Mouse (Mus musculus): Measurements from ENCODE around the gene Cxcl9. TPM values are rescaled to one million over a fixed set of nuclear protein-coding genes. Genes with fewer than 3 reads are reported as not detected.
A peak's percentile ranks its signal among the peaks of the same experiment; 100 is the strongest.
"Not testable (repeated sequence)": the region's sequence is repeated elsewhere in the genome, so short reads cannot be mapped to it uniquely, and the experiment has no call there.

Gene Cxcl9
- total RNA-seq (2014; fragmentation: Nextera tagmentation), result not detected in 2 replicates
- total RNA-seq (2017), result not detected in 2 replicates

DNA sequence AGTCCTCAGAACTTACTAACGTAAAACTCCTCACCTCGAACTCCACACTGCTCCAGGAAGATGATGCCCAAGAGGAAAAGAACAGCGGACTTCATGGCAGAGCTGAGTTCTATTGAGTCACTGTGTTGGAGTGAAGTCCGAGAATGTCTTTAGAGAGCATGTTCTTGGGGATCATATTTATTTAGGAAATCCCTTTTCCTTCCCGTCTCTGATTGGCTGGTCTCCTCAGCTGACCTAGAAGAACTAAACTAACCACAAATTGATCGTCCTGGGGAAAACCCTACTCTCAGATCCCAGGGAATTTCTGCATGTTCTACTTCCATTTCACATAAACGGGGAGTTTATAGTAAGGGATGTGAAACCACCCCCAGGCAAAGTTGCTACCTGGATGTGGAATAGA, at the start of gene Cxcl9:
Gene Cxcl9 (minus strand): TSS at position 151 of the 400 bp plus-strand sequence.
- no peak for ATAC-seq (replicated peaks; ENCODE audit: low FRiP score, low TSS enrichment, poor library complexity, severe bottlenecking)

DNA sequence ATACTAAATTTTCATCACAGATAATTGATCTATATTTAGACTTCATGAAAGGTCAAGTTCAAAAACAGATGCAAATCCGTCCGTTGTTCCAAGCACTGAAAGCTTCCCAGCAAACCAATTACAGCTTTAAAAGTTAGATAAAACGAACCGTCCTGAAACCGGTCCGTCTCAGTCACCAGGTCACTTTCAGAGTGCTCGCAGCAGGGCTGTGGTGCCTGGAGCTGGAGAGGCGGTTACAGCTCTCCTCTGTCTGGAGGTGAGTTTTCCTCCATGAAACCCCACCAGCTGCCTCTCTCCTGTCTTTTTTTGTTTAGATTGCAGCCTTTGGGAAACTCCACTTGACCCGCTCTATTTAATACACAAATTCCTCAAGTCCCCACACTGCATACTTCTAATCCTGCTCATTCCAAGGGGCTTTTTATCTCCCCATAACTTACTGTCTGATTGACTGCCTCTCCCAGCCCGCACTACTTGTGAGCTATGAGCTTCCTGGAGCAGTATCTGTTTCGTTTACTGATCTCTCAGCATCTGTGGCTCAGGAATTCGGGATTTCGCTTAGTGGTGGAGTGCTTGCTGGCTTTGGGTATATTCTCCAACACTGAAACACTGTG, 49.0 kb upstream of the Cxcl9 start:
- no peak for ATAC-seq (replicated peaks; ENCODE audit: low FRiP score, low TSS enrichment, poor library complexity, severe bottlenecking)

DNA sequence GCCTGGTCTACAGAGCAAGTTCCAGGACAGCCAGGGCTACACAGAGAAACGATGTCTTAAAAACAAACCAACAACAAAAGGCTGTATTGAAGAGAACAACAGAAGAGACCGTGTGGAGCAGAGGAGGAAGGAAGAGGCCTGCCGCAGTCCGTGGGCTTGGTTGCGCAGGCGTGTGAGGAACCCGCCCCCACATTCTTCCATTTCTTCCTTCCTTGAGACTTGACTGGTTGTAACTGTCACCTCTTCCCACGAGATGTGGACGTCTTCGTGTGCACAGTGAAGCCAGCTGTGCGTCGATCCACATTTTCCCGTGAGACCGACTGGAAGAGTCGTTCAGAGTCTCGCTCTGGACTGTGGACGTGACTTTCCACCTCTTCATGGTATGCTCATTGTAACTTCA, 47.5 kb upstream of the Cxcl9 start:
- peak; percentile 57 for ATAC-seq (replicated peaks; ENCODE audit: low FRiP score, low TSS enrichment, poor library complexity, severe bottlenecking)

DNA sequence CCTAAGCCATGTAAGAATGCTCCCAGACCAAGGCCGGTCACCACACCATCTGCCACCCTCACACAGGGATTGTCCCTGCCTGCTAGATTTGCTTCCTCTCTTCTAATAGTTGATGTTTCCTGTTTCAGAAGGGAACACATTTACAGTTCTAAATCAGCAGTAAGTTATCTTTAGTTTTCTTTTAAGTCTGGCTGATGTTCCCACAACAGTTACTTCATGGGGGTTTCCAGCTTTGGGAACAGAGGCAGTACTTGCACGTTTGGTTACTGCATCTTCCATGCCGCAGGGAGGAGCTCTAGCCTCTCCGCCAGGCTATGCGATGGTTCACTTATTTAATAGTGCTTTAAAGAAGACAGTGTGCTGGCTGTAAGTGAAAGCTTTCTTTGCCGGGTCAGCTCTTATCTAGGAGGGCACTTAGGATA, 46.9 kb upstream of the Cxcl9 start:
- peak; percentile 76 for ATAC-seq (replicated peaks; ENCODE audit: low FRiP score, low TSS enrichment, poor library complexity, severe bottlenecking)

DNA sequence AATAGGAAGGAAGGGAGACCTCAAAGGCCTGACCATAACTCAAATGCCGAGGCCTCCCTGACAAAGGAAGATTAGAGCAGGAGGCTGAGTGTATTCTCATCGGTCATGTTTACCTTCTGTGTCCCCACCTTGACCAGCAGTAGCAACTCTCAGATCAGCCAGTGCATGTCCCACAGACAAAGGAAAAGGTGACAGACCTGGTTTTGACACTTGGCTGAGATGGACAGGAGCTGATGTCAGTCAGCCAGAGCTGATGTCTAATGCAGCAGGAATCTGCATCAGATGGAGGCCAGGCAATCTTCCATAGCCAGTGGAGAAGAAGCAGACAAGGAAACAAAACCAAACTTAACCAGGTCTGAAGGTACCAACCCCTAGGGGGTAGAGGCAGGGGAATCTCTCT, 44.7 kb upstream of the Cxcl9 start:
- no peak for ATAC-seq (replicated peaks; ENCODE audit: low FRiP score, low TSS enrichment, poor library complexity, severe bottlenecking)

DNA sequence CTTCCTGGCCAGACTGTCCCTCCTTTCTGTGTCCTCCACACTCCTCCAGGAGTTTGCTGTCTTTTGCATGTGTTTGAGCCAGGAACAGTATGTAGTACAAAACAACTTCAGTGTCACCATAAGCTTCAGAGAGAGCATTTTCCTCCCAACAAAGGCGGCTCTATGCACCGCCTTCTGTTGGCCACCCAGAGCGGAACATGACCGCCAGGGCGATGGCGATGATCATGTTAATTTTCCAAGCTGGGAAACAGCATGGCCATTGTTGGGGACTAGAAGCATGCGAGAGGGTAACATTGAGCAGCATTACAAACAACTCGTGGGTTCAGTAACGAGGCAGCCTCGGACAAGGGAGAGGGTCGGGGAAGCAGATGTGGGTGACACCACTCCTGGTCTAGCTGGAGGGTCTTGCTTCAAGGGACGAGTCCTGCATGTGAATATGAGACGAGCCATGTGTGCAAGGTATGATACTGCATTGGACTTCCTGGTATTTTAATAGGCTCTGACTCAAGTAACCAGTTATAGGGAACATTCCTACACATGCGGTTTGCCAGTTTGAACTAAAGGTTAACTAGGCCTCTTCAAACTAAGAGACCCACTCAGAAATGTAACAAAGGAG, 43.6 kb upstream of the Cxcl9 start:
- no peak for ATAC-seq (replicated peaks; ENCODE audit: low FRiP score, low TSS enrichment, poor library complexity, severe bottlenecking)

DNA sequence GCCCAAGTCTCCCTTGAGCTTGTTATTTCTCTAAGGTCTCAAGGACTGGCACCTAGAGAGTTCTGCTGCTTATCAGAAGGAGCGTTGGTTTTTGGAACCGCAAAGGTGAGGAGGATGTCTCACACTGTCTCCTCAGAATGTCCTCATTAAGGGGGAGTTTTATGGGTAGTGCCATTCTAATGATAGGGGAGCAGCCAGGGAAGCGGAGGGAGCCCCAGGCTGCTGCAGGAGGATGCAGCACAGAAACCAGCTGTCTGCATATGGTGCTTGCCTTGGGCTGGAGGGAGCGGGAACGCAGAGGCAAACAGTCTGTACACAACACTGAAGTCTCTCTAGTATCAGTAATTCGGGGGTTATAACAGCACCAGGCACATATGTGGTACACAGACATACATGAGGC, 43.0 kb upstream of the Cxcl9 start:
- ATAC-seq (replicated peaks; ENCODE audit: low FRiP score, low TSS enrichment, poor library complexity, severe bottlenecking), result no peak

DNA sequence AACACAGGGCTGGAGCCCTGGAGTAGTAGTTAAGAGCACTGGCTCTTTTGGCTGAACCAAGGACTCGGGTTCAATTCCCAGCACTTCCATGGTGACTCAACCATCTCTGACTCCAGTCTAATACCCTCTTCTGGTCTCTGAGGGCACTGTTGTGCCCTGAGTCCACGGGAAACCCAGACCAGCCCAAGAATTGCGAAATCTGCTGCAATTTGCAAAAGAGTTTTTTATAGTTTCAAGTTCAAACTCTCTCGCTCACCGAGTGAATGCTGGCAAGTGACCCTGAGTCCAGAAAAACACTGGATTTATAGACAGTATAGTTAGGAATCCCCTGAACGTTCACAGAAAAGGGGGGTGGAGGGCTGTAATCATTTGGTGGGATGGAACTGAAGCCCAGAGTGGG, 42.5 kb upstream of the Cxcl9 start:
- no peak for ATAC-seq (replicated peaks; ENCODE audit: low FRiP score, low TSS enrichment, poor library complexity, severe bottlenecking)

DNA sequence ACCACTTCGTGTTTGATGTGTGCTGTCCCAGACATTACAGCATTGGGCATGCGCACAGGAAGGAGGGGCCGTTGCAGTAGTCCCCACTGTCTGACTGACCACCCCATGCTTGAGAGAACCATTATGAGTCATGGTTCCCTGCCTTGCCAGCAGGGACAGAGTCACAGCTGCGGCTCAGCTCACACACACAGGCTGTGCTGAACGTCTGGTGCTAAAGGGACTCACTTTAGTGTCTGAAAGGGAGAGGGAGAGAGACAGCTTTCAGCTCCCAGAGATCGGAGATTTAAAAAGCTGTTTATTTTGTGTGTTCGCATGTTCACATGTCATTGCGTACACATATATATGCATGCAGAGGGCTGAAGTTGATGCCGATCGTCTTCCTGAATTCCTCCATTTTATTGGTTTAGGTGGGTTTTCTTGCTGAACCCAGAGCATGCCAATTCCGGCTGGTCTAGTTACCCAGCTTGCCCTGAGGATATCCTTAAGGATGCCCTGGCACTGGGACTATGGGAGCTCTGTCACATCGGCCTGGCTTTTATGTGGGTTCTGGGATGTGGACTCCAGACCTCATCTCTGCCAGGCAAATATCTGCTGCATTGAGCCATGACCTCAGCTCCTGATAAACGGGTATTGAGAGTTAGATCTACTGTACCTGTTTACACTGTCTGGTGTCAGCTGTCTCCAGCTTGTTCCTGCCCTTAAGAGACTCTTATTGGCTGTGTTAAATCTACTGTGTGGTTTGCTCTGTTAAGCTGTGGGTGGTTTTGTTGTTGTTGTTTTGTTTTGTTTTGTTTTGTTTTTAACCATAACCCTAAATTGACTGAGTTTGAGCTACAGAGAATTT, 41.5 kb upstream of the Cxcl9 start:
- ATAC-seq (replicated peaks; ENCODE audit: low FRiP score, low TSS enrichment, poor library complexity, severe bottlenecking), result no peak

DNA sequence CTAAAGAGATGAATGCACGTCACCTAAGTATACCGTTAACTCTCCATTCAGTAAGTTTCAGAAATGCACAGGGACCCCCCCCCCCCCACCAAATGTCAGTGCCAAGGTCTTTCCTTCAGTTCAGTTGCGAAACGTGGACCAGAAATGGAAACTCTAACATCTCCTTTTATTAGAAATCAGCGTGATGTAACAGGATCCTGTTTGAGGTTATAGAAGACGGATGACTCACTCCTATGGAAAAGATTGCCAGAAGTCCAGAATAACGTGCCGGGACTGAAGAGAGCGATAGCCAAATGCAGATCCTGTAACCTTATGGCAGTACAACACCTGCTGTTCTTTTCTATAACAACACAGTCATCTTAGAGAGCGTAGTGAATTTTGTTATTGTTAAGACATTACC, 40.5 kb upstream of the Cxcl9 start:
- ATAC-seq (replicated peaks; ENCODE audit: low FRiP score, low TSS enrichment, poor library complexity, severe bottlenecking), result no peak

DNA sequence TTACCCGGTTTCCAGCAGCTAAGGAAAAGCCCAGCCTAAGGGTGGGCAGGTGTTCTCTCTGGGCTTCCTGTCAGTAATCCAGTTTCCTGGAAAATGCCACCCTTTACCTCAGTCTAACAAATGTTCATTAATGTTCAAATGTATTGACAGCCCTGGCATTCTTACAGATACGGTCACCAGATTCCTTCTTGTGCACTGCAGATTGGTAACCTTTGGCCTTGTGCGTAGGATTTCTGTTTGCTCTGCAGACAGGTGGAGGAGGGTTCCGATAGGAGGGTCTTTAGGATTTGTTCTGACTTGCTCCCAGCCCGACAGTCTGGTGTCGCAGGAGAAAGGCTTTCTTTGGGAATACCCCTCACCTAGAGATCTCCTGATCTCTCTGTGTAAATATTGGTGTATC, 38.7 kb upstream of the Cxcl9 start:
- ATAC-seq (replicated peaks; ENCODE audit: low FRiP score, low TSS enrichment, poor library complexity, severe bottlenecking), result no peak

DNA sequence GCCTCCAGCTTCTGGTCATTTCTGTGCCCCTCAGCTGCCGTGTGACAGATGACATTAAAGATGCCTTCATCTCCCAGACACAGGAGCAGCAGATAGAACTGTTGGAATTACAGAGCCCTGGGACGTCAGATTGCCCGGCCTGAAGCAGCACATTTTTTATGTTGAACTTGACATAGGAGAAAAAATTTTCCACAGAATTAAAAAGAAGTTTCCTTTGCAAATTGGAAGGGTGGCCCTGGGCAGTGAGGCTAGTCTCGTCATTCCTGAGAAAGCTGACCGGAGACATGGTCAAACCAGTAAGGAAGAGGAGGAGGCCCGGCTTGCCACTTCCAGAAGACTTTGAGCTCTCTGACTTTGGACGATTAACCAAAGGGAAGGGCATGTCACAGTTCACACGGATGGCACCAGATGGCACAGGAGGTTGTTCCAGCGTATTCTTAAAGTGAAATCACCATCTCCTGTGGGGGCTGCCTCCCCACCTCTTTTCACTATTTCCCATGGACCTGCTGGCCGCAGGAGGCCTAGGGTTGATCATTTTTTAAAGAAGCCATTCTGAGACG, 37.3 kb upstream of the Cxcl9 start:
- ATAC-seq (replicated peaks; ENCODE audit: low FRiP score, low TSS enrichment, poor library complexity, severe bottlenecking), result no peak

DNA sequence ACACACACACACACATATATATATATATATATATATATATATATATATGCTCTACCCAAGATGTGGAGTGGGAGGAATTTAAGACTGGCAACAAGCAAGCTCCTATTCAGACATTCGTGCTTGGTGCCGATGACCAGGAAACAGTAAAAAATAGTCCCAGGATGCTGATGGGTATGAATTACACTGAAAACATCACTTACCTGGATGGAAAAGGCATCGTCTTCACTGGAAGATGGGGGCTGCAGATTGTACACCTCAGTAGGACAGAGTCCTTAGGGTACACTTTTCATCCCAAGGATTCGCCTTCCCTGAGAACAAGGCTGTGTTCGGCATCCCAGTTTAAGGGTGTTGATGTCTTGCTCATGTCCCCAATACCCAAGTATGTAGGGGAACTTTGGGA, 36.1 kb upstream of the Cxcl9 start:
- ATAC-seq (replicated peaks; ENCODE audit: low FRiP score, low TSS enrichment, poor library complexity, severe bottlenecking), result no peak

DNA sequence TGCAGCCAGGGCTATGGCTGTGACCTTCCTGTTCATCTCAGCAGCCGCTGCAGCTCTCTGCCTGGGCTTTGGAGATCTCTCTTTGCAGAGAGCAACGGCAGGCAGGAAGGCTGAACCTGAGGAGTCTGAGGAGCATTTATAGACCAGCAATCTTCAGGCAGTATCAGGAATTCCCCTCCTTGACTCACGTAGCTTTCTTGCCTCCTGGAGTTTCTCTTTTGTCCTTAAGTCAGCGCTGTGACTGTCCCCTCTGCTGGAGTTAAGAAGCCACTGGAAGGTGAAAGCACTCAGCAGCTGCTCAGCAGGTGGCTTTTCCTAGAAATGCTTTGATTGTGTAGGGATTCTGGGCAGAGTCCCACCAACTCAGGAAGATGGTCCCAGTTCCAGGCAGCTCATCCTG, 35.3 kb upstream of the Cxcl9 start:
- ATAC-seq (replicated peaks; ENCODE audit: low FRiP score, low TSS enrichment, poor library complexity, severe bottlenecking), result no peak

DNA sequence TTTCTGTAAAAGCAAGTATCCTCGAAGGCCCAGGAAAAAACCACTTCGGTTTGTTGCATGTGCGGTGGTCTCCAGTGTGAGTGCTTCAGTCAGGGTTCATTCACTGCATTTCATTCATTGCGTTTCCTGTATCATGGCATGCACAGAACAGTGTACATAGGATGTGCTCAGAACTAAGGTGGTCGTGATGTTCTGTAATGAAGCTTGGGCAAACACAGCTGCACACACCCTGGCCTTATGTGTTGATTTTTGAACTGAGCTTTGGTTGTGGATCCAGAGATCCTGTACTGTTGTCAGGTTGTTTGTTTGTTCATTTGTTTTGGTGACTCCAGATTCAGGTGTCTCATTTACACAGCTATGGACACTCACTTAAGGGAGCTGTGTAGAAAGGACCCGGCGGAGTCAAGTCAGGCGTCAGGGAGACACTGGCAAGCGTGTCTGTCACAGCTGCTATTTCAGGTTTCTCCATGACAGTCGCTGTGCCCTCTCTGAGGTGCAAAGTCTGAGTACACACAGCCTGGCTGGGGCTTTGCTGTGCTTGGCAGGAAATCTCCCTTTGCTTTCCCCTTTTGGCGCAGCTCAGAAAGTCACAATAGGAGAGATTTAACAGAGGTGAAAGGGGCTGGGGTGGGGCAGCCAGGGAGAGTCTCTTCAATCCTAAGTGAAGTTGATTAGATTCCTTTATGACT, 31.0 kb upstream of the Cxcl9 start:
- no peak for ATAC-seq (replicated peaks; ENCODE audit: low FRiP score, low TSS enrichment, poor library complexity, severe bottlenecking)

DNA sequence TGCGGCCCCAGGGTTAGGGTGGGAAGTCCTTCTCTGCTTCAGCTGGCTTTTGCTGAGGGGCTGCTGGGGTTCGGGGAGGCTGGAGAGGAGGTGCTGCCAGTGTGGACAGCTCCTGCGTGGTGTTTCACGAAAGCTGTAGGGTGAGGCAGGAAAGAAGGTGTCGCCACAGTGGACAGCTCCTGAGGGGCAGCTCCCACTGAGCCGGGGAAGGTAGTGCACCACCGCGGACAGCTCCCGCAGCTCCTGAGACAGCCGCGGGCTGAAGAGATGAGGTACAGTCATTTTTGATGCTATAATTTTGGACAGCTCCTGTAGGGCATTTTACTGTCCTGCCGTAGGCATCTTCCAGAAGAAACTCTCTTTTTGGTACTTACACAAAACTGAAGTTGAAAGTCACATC, 30.2 kb upstream of the Cxcl9 start:
- peak; percentile 58; the same call in 1 of the 2 replicates for ATAC-seq (replicated peaks; ENCODE audit: low FRiP score, low TSS enrichment, poor library complexity, severe bottlenecking)

DNA sequence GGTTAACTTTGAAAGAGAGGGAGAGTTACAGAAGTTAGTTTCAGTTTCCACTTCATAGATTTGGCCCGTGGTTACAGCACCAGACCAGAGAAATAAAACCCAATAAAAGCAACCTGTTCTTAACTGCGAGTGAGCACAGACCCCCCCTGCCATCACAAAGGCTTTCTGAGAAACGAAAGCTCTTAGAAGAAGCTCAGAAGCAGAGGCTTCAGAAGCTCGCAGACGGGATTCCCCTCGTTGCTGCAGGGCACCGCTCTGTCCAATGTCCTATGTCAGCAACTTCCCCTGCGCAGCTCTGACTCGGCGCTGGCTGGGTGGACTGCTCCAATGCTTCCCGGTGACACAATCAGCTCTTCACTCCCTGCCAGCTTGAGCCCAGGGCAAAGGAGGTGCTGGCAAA, 25.6 kb upstream of the Cxcl9 start:
- peak; percentile 80 for ATAC-seq (replicated peaks; ENCODE audit: low FRiP score, low TSS enrichment, poor library complexity, severe bottlenecking)

DNA sequence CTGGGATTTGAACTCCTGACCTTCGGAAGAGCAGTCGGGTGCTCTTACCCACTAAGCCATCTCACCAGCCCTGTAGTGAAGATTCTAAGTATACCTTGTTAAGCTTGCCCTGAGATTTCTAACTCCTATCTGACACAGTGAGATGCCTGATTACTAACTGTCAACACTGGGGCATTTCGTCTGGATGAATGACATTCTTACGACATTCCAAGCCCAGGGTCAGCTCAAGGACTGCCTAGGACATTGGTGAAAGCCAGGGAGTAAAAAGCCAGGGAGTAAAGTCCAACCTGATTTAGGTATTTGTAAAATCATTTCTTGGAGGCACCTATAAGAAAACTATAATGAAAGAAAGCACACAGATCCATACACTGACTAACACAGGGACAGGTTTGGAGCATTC, 24.8 kb upstream of the Cxcl9 start:
- not testable (repeated sequence) for ATAC-seq (replicated peaks; ENCODE audit: low FRiP score, low TSS enrichment, poor library complexity, severe bottlenecking)

DNA sequence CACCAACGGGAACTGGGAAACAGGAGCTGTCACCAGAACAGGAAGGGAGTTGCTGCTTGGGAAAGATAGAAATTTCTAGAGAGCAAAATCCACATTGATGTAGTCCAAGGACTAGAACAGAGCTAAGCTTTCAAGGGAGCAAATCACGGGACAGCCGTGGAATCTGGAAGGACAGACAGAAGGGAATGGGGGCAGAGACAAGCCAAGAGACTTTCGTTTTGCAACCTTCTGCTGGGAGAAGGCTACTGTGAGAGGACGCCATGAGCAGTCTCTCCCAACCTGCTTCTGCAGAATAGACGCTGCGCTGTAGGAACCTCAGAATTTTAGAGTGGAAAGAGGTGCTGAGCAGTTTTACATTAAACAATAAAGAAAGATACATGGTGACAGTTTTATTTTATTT, 21.9 kb upstream of the Cxcl9 start:
- no peak for ATAC-seq (replicated peaks; ENCODE audit: low FRiP score, low TSS enrichment, poor library complexity, severe bottlenecking)

All from megakaryocyte-erythroid progenitor cell, adult 5-6 weeks (primary cell).